Mouse (Mus musculus) neural tube, embryonic 11.5 days (tissue): ENCODE data around the gene Grxcr1. TPM values are rescaled to one million over a fixed set of nuclear protein-coding genes. Genes with fewer than 3 reads are reported as not detected.

ENCODE experiments used
- ATAC-seq: fragments of 200-750 bp; cut with Nextera tagmentation; 2 replicates; pipeline ENCODE4 v1.8.0; 2017; ENCODE audit warnings: moderate number of reproducible peaks, mild to moderate bottlenecking, moderate TSS enrichment, moderate library complexity; ENCODE audit not compliant: insufficient read depth, low FRiP score, low TSS enrichment
- DNase-seq: peaks from one replicate; pipeline ENCODE4 v3.0.0-alpha.2; 2015; ENCODE audit warnings: low spot score
- H3K27ac ChIP-seq: fragments of 300-500 bp; sonication (generic); 2 replicates; pipeline ENCODE4 v1.5.1; 2014; ENCODE audit warnings: low read depth, mild to moderate bottlenecking, low read length
- H3K27me3 ChIP-seq: fragments of 300-500 bp; sonication (generic); 2 replicates; pipeline ENCODE4 v1.6.1; 2014; ENCODE audit warnings: mild to moderate bottlenecking, low read length, mixed read lengths; ENCODE audit not compliant: control insufficient read depth, insufficient read depth
- H3K36me3 ChIP-seq: fragments of 300-500 bp; sonication (generic); 2 replicates; pipeline ENCODE4 v1.6.1; 2014; ENCODE audit warnings: mild to moderate bottlenecking, low read length, moderate library complexity, mixed read lengths; ENCODE audit not compliant: control insufficient read depth, insufficient read depth
- H3K4me1 ChIP-seq: fragments of 300-500 bp; sonication (generic); 2 replicates; pipeline ENCODE4 v1.6.1; 2014; ENCODE audit warnings: low read length, mixed read lengths; ENCODE audit not compliant: control insufficient read depth, insufficient read depth
- H3K4me2 ChIP-seq: fragments of 300-500 bp; sonication (generic); 2 replicates; pipeline ENCODE4 v1.6.1; 2014; ENCODE audit warnings: low read depth, mild to moderate bottlenecking, moderate library complexity
- H3K4me3 ChIP-seq: fragments of 300-500 bp; sonication (generic); 2 replicates; pipeline ENCODE4 v1.5.1; 2014; ENCODE audit warnings: low read depth, low read length
- H3K9ac ChIP-seq: fragments of 300-500 bp; sonication (generic); 2 replicates; pipeline ENCODE4 v1.6.1; 2014; ENCODE audit warnings: mild to moderate bottlenecking, low read length
- H3K9me3 ChIP-seq: fragments of 300-500 bp; sonication (generic); 2 replicates; pipeline ENCODE4 v1.6.1; 2016; ENCODE audit warnings: low read length; ENCODE audit not compliant: control insufficient read depth
- WGBS: fragments of 180-500 bp; shearing (Covaris S2); extraction: QIAGEN DNeasy Blood & Tissue Kit; methylation state at CpG from one replicate; pipeline ENCODE4 v1.1.7; 2014; 5-methylcytosine and 5-hydroxymethylcytosine counted together
- polyA plus RNA-seq: library from polyadenylated mRNA; unstranded; fragments of >200 nt; fragmentation: Nextera tagmentation; extraction: Ambion mirVana; gene quantifications from 2 replicates; pipeline ENCODE4 v1.2.1, GENCODE M21; 2014

Gene Grxcr1
- polyA plus RNA-seq, 1 experiment from 2014 or later: 0.50 TPM

DNA sequence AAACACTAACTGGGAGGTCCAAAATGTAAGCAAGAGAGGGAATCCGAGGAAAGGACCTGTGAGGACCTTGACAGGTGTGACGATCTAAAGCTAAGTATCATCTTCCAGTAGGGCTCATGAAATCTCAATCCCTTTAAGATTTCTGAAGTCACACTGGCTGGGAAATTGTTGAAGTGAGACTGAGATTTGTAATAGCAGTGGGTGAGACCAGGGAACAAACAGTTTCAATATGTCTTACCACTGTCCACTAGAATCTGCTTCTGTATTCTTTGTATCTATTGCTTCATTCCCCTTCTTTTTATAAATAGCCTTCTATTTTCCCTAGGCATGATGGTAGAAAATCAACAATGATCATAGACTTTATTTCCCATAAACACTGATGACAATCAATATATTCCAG, 10.8 kb upstream of the Grxcr1 start:
- Histone ChIP-seq H3K27me3 (no peaks in the 10 kb centered on the region), H3K9ac (no peak overlapping the region), H3K9me3 (no peaks in the 10 kb centered on the region), H3K4me1 (no peaks in the 10 kb centered on the region), H3K36me3 (no peaks in the 10 kb centered on the region), H3K4me2 (no peak overlapping the region), H3K27ac (no peak overlapping the region), H3K4me3 (no peak overlapping the region)
- no peak for ATAC-seq
- 83% methylated on average over 2 of the region's 2 CpGs for WGBS
- DNase-seq: no peak

DNA sequence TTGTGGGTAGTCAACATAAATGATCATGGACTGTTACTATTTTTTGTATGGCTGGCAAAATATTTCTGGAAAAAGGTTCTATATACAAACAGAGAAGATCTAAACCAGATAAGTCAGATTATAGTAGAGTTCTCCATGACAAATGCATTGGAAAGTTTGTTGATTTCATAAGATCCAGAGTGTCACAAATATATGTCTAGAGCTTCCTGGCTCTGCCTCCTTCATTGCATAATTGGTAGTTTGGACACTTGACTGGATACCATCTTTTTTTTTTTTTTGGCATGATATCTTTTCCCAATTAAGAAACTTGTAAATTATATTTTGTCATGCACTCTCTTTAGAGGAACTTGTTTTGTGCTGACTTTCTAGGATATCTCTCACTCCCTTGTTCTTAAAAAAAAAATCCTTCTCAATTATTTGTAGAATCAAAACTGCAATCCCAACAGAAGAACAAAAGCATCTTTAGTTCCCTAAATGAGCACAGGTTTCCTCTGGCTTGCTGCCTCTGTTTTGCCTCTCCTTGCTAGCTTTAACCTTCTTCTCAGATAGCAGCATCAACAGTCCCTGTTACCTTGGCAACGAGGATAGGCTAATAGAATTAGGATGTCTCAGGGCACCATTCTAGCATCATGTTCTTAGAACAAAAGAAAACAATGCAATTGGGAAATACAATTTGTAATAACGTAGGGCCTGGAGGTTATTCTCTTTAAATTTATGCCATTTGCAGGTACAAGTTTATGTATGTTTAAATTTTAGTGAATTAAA, 4.8 kb upstream of the Grxcr1 start:
- 64% methylated on average over 2 of the region's 2 CpGs for WGBS

DNA sequence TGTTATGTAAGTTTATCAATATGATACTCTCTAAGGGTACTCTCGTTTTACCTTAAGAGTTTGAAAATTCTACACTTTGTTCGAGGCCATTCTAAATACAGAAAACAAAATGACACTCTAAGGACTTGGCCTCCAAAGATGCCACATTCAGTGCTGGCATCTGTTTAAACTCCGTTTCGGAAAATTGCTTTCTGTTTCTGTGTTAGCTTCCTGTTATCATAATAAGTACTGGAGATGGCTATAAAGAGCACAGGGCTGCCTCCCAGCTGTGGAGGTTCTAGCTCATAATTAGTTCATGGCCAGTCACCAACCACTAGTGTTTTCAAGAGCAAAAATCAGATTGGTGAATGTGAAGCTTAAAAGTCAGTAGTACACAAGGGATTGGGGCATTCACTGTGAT, 4.2 kb upstream of the Grxcr1 start:
- Histone ChIP-seq H3K36me3 (no peaks in the 10 kb centered on the region), H3K9me3 (no peaks in the 10 kb centered on the region), H3K9ac (no peak overlapping the region), H3K4me1 (no peaks in the 10 kb centered on the region), H3K4me2 (no peak overlapping the region), H3K4me3 (no peak overlapping the region), H3K27me3 (no peaks in the 10 kb centered on the region), H3K27ac (no peak overlapping the region)
- DNase-seq (no peak), ATAC-seq (no peak)
- WGBS: 83% methylated on average over 4 of the region's 4 CpGs

More for the DNA sequence above, 4.8 kb upstream of the Grxcr1 start:
- Histone ChIP-seq H3K36me3 (no peaks in the 10 kb centered on the region), H3K4me3 (no peak overlapping the region), H3K9me3 (no peaks in the 10 kb centered on the region), H3K9ac (no peak overlapping the region), H3K27me3 (no peaks in the 10 kb centered on the region), H3K27ac (no peak overlapping the region), H3K4me2 (no peak overlapping the region), H3K4me1 (no peaks in the 10 kb centered on the region)
- DNase-seq: no peak
- ATAC-seq: no peak

GRCm38 (mm10) chr5:68033345-68033744, 1.7 kb downstream of the Grxcr1 start:
- DNase-seq (no peak), ATAC-seq (no peak)
- Histone ChIP-seq H3K27me3 (no peaks in the 10 kb centered on the region), H3K9ac (no peak overlapping the region), H3K4me1 (no peaks in the 10 kb centered on the region), H3K36me3 (no peaks in the 10 kb centered on the region), H3K9me3 (no peaks in the 10 kb centered on the region), H3K4me3 (no peak overlapping the region), H3K27ac (no peak overlapping the region), H3K4me2 (no peak overlapping the region)
- 89% methylated on average over 2 of the region's 2 CpGs for WGBS

DNA sequence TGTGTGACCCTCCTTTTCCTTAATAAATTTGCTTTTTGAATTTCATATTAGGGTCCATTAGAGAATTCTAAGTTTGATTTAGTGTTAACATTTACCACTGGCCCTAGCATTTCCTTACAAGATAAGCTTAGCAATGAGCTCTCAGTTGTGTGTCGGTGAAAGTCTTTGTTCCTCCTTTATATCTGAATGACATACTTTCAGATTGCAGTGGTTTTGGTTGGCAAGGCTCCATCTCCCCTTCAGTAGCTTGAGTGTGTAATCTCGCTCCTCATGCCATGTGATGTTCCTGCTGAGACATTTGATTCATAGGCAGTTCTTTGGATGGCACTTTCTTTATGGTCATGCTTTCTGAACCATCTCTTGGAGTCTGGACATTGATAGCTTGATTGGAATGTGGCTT, 7.4 kb downstream of the Grxcr1 start:
- H3K4me2 ChIP-seq: no peak overlapping the region
- H3K27me3 ChIP-seq: no peaks in the 10 kb centered on the region
- H3K9ac ChIP-seq: no peak overlapping the region
- no peak overlapping the region for H3K27ac ChIP-seq
- DNase-seq: no peak
- ATAC-seq: no peak
- H3K4me3 ChIP-seq: no peak overlapping the region
- no peaks in the 10 kb centered on the region for H3K36me3 ChIP-seq
- H3K9me3 ChIP-seq: no peaks in the 10 kb centered on the region
- no peaks in the 10 kb centered on the region for H3K4me1 ChIP-seq
- WGBS: 84% methylated on average over 2 of the region's 2 CpGs

DNA sequence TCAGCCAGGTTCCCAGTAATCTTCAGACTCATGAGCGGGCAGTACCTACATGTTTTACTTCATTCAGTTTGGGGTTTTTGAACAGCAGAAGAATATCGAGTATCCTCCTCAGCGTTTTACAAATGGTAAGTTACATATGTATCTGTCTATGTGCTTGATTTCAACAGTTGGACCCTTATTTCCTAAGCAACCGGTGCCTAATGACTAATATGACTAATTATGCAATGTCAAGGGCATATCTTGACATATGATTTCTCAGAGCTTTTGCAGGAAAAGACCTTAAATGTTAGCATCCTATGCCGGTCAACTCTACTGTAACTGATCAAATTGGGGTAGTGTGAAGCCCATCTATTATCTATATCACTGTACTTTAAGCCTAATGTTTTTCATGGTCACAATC, 11.7 kb downstream of the Grxcr1 start:
- WGBS: 89% methylated on average over 5 of the region's 5 CpGs
- H3K27ac ChIP-seq: no peak overlapping the region
- no peaks in the 10 kb centered on the region for H3K4me1 ChIP-seq

DNA sequence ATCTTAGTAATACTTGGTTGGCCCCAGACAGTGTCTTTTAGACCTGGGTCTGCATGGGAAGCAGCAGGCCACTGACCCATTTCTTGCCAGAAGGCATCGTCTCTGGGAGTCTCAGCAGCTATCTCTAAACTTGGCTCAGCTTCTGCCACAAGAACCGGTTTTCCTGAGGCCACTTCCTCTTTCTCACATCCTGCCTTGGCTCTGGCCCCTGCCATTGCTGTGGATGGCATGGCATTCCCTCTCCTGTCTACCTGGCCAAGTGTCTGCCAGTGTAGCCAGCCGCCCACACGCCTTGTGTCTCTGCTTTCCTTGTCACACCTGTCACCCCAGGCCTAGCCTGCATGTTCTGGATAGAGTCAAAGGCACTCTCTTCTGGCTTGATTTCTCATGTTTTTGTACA, 17.1 kb downstream of the Grxcr1 start:
- no peaks in the 10 kb centered on the region for H3K9me3 ChIP-seq
- ATAC-seq: no peak
- H3K36me3 ChIP-seq: no peaks in the 10 kb centered on the region
- DNase-seq: no peak
- H3K4me3 ChIP-seq: no peak overlapping the region
- H3K27ac ChIP-seq: no peak overlapping the region
- 0 out of 2 replicates have a peak, but pooled peaks cover 3% of the 10 kb centered on the region for H3K4me1 ChIP-seq
- no peak overlapping the region for H3K9ac ChIP-seq
- WGBS: 67% methylated on average over 4 of the region's 4 CpGs
- H3K27me3 ChIP-seq: no peaks in the 10 kb centered on the region
- H3K4me2 ChIP-seq: no peak overlapping the region

More for the DNA sequence above, 11.7 kb downstream of the Grxcr1 start:
- no peaks in the 10 kb centered on the region for H3K27me3 ChIP-seq
- DNase-seq (no peak), ATAC-seq (no peak)
- H3K36me3 ChIP-seq: no peaks in the 10 kb centered on the region
- H3K9ac ChIP-seq: no peak overlapping the region
- no peak overlapping the region for H3K4me3 ChIP-seq
- no peaks in the 10 kb centered on the region for H3K9me3 ChIP-seq
- H3K4me2 ChIP-seq: no peak overlapping the region

DNA sequence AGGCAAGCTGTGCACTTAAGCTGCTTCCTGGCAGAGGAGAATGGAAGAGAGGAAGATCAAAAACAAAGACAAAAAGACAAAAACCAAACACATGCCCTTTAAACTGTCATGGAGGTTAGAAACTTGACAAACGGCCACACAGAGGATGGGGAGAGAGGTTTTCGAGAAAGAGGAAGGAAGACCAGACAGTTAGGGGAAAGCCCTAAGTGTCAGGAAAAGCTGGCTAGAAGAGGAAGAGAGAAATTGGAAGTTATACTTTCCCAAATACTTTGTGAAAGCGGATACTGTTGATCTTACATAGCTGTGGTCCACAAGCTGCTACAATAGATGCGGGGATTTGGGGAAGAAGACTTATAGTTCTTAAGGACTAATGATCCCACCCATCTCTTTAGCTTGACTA, 17.9 kb downstream of the Grxcr1 start:
- ATAC-seq: no peak
- no peaks in the 10 kb centered on the region for H3K27me3 ChIP-seq
- H3K4me1 ChIP-seq: 0 out of 2 replicates have a peak, but pooled peaks cover 3% of the 10 kb centered on the region
- no peaks in the 10 kb centered on the region for H3K9me3 ChIP-seq
- no peak overlapping the region for H3K4me3 ChIP-seq
- WGBS: 53% methylated on average over 4 of the region's 4 CpGs
- no peaks in the 10 kb centered on the region for H3K36me3 ChIP-seq
- DNase-seq: no peak
- no peak overlapping the region for H3K27ac ChIP-seq
- H3K4me2 ChIP-seq: no peak overlapping the region
- H3K9ac ChIP-seq: no peak overlapping the region

- ATAC-seq: no peak; the same call in 1 of the 2 replicates
- no peaks in the 10 kb centered on the region for H3K27me3 ChIP-seq
- H3K27ac ChIP-seq: no peak overlapping the region
Measured at GRCm38 (mm10) chr5:68051101-68051500, 19.5 kb downstream of the Grxcr1 start.

More at GRCm38 (mm10) chr5:68051101-68051500, 19.5 kb downstream of the Grxcr1 start:
- H3K36me3 ChIP-seq: no peaks in the 10 kb centered on the region
- no peak overlapping the region for H3K4me2 ChIP-seq
- H3K9ac ChIP-seq: no peak overlapping the region
- DNase-seq: no peak
- WGBS: 37% methylated on average over 5 of the region's 5 CpGs
- H3K4me1 ChIP-seq: 0 out of 2 replicates have a peak, but pooled peaks cover 3% of the 10 kb centered on the region
- H3K4me3 ChIP-seq: no peak overlapping the region
- no peaks in the 10 kb centered on the region for H3K9me3 ChIP-seq
